Mouse (Mus musculus) c-Kit-positive CD71-positive TER-119-positive erythroid progenitor cells, embryonic 14.5 days (primary cell): ENCODE measurements around the gene Pitx1.
A peak's percentile ranks its signal among the peaks of the same experiment; 100 is the strongest.

Source experiments
- DNase-seq: peaks from one replicate; pipeline ENCODE4 v3.0.0-alpha.2; 2013; ENCODE audit warnings: low spot score

Gene Pitx1

DNA sequence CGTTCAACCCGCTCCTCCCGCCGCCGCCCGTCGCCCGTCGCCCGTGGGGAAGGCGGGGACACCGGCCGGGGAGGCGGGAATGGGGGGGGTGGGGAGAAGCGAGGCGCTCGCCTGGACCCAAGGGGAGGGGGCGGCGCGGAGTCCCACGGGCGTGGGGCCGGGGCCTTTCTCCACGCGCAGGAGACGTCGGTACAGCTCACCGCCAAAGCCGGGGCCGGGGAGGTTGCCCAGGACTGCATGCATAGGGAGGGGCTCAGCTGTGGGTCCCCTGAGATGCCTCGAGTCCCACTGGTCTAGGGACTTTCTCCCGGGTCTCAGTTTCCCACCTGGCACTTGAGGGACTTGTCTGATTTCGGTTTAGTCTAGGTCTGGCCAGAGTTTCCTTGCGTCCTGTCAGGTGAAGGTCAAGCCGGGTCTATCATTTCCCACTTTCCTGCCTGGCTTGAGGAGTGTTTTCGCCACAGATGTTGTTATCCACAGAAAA, at the start of gene Pitx1:
TSS of gene Pitx1 (minus strand) at position 51 of the 484 bp plus-strand sequence.
- no peak for DNase-seq

DNA sequence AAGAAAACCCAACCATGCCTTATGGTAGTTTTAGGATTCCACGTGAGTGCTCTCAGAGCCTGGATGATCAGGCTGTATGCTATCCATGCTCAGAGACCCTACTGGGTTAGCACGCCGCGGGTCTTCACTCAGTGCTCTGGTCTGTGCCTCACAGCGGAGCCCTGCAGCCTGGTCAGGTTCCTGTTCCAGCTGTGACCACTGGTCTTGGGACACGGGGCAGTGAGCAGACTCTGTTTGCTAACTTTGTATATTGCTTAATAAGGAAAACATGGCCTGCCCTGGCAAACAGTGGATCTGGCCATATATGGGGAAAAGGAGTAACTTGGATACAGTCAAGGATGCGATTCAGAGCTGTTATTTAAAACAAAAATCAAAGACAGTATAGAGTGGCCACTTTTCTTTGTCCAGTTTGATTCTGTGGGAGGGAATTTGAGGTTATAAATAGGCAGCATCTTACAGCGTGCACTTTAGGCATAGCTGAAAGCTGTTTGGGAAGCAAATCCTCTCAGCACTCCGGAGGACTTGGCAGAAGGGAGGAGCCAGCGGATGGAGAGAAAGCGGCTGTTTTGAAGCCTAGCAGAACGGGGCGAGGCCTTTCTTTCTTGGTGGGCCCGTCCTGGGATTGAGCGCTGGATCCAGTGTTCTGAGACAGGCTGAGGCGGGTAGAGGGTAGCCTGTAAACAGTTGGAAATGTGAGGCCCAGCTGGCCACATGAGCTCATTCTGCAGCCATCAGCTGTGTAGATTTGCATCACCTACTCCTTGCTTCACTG, 45.6 kb upstream of the Pitx1 start:
- DNase-seq = no peak

DNA sequence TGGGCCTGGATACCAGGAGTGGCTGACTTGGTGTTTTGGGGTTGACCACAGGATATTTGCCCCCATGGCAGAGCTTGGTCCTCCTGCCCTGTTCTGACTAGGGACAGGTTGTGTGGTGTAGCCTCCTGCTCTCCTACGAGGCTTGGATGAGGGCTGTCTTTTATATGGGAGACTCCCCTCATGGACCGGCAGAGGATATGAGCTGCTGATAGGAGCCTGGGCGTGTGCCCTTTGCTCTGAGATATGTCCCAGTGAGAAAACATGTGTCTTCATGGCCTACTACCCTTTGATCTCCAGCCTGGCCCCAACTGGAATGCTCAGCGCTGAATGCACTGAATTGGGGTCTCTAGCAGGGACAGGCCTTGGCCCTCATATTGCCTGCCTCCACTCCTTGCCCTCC, 42.4 kb upstream of the Pitx1 start:
- DNase-seq = no peak

DNA sequence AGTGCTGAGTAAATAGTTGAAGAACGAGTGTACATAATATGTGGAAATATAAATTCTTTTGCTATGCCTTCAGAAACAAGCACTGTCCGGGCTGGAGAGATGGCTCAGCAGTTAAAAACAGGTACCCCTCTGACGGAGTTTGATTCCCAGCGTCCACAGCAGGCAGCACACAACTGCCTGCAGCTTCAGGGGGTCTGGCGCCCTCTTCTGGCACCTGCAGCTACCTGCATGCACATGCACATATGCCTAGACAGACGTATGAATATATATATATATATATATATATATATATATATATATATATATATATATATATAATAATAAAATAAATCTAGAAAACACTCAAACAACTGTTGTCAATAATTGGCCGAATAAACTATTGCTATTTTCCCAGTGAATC, 35.4 kb upstream of the Pitx1 start:
- no peak for DNase-seq

DNA sequence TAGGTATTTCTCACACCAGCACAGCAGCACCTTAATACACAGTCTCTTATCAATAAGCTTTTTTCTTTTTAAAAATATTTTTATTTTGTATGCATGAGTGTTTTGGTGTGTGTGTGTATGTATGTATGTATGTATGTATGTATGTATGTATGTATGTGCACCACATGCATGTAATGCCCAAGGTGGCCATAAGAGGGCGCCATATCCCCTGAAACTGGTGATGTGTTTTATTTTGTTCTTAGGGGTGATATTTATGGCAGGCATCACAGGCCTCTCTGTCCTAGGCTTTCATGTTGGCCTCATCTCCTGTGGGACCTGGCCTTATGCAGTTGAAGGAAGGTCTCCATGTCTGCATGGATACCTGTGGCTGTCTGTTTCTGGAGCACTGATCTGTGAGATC, 34.0 kb upstream of the Pitx1 start:
- no peak for DNase-seq

DNA sequence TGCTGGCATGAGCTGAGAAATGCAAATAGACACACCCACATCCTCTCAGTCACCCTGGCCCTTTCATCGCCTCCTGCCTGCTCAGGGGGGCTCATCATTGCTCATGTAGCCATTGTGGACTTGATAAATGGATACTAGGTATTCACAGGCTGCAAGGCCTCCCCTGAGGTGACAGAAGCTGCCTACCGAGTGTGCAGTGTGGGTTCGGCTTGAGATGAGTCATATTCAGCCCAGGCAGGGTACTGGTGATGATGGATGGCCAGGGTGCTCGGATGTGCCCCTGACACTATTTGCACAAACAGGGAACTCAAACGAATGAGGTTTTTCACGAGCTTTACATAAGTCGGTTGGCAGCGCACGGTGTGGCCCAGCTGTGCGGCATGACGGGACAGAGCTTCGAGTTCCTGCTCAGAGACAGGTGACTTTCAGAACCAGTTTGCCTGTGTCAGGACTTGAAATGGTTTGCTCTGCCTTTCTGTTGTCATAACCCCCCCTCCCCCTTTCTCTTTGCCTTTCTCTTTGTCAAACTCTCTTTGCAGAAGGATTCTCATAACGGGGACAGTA, 31.6 kb upstream of the Pitx1 start:
- DNase-seq = no peak

DNA sequence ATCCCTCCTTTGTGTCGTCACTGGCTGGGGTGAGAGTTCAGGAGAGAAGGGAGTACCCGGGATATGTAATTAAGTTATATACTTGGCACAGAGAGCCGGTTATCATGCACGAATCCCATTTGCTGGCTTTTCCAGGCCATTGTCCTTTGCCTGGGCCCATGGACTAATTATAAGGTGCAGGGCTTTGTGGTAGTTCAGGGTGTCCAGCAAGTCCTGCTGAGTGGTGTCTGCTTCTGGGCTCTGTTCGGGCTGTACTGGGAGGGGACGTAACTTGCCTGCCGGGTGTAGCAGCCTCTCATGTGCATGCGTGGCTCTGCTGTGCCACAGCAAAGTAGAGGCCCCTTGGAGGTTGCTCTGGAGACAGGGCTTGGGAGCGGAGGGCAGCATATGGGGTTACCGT, 24.5 kb upstream of the Pitx1 start:
- DNase-seq = no peak

DNA sequence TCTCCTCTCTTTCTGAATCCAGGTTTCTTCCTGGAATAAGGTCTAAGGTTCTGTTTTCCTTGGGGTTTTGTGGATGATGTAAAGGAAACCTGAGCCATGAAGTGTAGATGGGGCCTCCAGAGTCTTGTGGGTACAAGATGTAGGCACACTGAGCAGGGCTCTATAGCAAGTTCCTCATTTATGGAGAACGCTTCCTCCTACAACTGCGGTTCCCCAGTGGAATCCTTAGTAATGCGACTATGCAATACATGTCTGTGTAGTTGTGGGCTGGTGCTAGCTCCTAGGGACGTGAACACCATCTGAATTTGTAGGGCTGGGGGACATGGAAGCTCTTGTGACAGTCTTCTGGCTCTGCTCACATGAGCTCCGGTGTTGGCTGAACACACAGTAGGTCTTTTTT, 22.5 kb upstream of the Pitx1 start:
- DNase-seq = no peak

DNA sequence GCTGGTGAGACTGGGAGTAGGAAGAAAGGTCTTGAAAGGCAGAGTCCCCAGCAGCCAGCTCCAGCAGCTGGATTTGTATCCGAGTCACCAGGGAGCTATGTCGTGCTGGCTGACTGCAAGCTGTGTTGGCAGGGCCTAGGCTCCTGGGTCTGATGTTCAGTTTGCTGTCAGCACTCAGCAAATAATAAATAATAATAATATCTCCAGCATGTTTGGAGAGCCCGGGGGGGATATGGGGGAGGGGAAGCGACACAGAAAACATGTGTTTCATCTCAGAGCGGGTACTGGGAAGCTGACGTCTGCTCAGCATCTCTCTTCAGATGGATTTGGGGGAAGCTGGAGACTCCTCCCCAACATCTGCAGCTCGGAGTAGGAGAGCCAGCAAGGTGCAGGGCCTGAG, 19.8 kb upstream of the Pitx1 start:
- no peak for DNase-seq

DNA sequence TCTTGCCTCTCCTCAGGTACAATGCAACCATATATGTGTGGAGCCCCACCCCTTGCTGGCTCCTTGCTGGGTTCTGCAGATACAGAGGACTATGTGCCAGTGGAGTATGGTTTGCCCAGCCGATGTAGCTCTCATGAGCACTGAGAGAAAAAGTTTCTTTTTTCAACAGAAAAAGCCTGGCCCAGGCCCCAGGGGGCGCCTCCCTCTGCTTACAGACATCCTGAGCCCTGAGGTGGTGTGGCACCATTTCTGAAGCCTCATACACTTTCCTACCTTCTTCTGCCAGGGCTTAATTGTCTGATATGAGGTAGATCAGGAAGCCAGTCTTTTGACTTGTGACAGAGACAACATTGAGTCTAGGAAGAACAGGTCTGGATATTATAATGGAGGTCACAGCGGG, 16.2 kb upstream of the Pitx1 start:
- no peak for DNase-seq

DNA sequence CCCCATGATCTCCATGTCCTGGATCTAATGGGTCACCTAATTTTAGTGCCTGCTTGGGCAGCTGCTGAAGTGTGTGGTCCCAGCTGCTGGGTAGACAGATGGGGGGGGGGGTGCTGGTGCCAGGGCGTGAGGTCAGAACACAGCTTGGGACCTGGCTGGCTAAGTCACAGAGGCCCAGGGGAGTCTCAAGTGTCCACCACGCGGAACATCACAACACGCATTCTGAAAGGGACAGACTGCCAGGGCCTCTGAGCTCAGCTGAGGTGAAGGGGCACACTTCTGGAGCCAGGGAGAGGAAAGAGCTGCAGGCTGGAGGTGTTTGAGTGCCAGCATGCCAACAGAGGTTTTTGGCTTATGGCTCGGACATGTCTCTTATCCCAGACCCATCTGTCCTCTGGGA, 14.7 kb upstream of the Pitx1 start:
- no peak for DNase-seq

DNA sequence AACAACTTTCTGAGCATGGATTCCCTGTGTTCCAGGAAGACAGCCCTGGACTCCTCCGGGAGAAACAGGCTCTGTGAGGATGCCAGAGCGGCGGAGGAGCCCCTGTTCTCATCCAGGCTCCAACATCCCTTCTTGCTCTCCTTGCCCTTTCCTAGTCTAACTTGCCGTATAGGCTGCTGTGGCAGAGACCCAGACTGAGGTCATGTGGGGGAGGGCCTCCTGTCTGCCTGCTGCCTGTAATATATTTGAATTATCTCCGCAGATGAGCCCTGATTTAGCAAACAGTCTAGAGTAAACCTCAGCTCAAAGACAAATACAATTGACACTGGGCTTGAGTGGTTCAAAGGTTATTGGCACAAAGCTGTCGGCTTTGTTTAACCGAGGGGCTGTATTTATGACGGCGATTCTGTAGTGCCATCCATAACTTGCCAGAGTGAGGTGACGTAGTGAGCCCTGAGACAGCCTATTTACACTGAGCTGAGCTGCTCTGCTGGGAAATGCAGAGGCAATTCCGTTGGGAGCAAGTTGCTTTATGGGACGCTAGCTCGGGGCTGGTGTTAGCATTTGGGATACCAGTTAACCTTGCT, 12.7 kb upstream of the Pitx1 start:
- DNase-seq = no peak

DNA sequence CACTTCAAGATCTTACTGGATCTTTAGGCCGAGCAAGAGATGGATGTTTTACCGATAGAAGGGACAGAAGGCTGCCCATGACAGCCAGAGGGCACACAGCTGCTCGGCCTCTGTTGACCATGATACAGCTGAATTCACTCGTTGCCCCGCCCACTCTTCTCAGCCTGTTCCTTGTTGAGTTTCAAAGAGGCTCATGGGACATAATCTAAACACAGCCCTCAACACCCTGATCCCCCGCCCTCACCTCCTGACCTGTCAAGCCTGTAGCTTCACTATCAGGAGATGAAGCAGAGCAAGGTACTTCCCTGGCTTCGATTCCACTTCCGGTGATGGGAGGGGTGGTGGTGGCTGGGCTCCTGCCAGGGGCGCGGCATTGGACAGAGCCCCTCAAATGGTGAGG, 11.8 kb upstream of the Pitx1 start:
- no peak for DNase-seq

DNA sequence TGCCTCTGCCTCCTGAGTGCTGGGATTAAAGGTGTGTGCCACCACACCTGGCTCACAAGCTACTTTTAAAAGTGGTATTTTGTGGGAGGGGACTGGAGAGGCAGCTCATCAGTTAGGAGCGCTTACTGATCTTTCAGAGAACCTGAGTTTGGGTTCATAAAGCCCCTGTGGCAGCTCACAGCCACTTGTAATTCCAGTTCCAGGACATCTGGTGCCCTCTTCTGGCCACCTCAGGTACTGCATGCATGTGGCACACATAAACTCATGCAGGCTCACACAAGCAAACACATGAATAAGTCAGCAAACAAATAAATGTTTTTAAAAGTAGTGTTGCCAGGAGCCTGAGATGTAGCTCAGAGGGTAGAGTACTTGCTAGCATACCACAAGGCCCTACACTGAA, 7.7 kb upstream of the Pitx1 start:
- DNase-seq = peak; percentile 27

DNA sequence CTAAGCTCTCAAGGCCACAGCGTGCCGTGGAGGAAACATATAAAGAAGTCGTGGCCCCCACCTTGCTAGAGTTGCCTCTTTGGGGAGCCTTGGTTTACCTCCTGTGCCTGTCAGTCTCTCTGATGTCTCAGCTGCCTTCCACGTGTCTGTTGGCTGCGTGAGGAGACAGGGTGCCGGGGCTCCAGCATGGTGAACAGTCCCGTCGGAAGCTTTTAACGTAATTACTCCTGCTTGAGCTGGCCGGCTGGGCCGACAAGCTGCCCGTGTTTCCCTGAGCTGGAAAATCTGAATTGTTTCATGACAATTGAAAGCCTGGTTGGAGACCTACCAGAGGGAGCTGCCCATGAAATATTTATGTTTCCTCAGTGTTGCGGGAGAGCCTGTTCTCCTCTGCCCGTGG, 4.2 kb upstream of the Pitx1 start:
- no peak for DNase-seq

DNA sequence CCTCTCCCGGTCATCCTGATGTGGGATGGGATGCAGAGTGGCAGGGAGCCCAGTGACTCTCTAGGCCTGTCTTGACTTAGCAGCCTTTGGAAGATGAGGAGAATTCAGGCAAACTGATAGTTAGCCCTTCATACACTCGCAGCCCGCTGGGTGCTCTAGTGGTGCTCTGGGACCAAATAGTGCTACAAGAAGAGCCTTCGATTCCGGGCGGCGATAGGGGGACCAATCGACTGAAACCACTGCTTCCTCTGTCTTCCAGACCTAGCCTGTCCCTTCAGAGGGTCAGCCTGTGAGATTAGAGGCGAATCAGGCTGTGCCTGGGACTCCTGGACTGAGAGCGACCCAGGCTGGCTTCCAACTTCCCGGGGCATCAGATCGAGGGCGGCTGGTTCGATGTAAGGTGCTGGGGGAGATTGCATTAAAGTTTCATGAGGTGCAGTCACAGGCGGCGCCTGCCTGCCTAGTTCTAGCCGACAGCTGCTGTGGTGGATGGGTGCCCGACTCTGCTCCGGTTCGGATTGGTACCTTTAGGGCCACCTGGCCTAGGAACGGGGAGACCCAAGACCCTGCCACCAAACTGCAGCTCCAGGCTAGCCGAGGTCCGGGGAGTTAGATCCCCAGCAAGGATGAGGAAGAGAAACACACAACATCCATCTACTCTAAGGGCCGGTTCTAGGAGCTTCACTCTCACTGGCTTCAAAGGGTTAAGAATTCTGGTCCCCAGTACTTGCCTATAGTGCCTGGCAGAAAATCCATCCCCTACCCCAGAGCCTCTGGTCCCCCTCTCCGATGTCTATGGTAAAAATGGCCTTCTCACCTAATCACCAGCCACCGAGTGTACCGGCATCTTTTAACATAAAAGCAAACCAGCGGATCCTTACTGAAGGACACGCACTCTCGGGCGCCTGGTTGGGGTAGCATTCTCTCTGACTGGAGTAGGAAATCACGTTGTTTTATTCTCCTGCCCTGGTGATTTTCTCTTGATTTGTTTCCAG, 1.1 kb upstream of the Pitx1 start:
- DNase-seq = no peak

DNA sequence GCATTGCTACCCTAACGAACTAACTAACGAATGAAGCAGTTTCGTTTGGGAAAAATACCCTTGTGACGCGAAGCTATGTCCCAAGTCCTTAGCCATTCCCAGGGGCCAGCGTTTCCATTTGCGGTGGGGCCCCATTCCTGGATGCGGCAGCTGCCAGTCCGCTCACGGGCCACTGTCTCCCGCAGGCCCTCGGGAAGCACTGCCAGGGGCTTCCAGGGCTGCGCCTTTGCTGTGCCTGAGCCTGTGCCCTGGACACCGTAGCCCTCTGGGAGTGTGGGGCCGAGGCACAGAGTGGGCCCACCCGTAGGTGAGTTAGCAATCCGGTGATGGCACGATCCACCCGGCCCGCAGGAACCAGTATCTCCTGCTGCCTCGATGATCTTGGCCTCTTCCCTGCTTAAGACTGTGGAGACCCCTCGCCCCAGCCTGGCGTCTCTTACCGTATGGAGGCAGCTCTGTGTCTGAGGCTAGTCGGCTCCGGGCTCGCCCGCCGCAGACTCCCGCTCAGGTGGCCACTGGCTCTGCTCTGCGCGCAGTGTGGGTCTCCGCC, 369 bp downstream of the Pitx1 start:
- no peak for DNase-seq

DNA sequence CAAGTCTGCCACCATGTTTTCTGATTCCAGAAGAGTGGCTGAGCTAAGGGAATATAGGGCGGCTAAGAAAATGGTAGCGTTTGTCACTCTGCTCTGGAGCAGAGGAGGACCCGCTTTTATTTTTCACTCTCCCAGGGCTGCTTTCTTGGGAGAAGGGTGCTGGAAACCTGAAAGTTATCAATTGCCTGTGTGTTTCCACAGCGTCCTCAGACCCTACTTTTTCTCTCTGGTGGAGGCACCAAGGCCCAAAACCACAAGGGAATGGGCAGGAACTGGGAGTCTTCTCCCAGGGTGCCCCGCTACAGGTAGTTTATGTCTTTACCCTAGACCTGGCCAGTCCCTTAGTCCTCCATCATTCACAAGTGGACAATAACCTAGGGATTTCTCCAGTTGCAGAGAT, 1.3 kb downstream of the Pitx1 start:
- DNase-seq = no peak

DNA sequence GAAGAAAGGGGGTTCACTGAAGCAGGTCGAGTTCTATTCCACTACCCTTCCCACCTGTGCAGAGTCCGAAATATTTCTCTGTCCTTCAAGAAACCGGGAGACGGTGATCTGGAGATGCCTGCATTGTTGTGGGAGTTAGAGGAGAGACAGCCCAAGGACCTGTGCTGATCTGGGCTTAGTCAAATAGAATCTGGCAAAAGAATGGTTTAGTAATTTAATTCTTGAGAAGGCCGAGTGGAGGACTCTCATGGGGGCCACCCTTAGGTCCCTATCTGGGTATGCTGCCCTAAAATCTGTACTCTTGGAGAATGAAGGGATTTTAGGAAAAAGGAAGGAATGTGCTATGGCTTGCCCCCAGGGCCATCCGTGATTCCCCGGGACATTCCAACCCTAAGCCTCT, 2.1 kb downstream of the Pitx1 start:
- no peak for DNase-seq

DNA sequence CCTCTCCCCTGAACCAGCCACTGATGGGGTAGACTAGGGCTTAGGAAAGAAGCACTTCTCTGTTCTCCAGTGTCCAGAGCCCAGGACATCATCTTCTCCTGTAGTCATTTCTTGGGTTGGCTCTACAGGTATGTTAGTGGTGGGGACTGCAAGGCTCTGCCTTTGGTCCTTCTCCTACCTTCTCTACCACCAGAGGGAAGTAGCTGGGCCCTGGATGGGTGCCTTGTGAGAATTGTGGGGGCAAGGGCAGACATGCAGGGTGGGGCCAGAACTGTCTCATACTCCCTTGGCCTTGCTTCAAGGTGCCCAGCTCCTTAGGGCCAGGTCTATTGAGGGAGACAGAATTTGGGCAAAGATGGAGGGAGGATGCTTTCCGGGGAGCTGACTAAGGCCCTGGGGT, 3.4 kb downstream of the Pitx1 start:
- no peak for DNase-seq

DNA sequence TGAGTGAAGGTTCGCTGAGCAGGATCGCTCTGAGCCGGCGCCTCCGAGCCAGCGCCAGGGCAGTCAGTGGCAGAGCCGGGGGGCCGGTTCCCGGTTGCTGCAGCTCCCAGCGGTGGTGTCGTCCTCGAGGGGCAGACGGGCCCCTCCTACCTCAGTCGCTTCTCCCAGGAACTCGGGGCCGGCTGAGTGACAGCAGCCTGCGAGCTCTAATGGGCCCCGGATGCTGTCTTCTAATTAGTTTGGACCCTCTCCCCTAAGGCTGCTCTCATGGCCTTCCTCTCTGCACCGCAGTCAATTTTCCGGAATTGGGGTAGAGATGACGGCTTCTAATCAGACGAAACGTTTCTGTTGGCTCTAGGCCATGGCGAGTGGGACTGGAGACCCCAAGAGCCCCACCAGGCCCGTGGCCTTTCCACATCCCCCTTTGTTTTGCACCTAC, 4.3 kb downstream of the Pitx1 start:
- DNase-seq = no peak
